Mouse (Mus musculus): ENCODE measurements at regions not wholly inside any gene's neighbourhood (a gene's known extent, or its start where the extent isn't known, plus 50 kb on each side); places are given as distances from the start of the nearest gene placed in this dataset.

GRCm38 (mm10) chr7:145094134-145094526 lies 113.8 kb downstream of the 1810010D01Rik start:
- no peak overlapping the region for H3K27ac ChIP-seq (ENCODE audit: control insufficient read depth, low read depth, low read length)
- H3K9ac ChIP-seq (ENCODE audit: control insufficient read depth, low read depth, low read length, poor library complexity, severe bottlenecking), result no peak overlapping the region
- no peaks in the 10 kb centered on the region for H3K4me1 ChIP-seq (ENCODE audit: control insufficient read depth in 1 of 2, insufficient read depth in 2 of 2, low read length in 2 of 2)
- H3K36me3 ChIP-seq (ENCODE audit: control insufficient read depth in 1 of 2, insufficient read depth in 2 of 2, low read length in 2 of 2), result no peaks in the 10 kb centered on the region
- no peak for DNase-seq (ENCODE audit: low read depth, low spot score)
- H3K79me2 ChIP-seq (ENCODE audit: control insufficient read depth, insufficient read depth, low read length, poor library complexity), result no peaks in the 10 kb centered on the region
- no peak overlapping the region for H3K4me3 ChIP-seq (ENCODE audit: control insufficient read depth in 1 of 2, insufficient read depth in 1 of 2, low read depth in 2 of 2, low read length in 2 of 2)
- no peak for TF ChIP-seq GATA1 (IDR thresholded peaks at IDR 0.05; ENCODE audit: low read depth, low read length)
- no peak for TF ChIP-seq ZKSCAN1 (IDR thresholded peaks at IDR 0.05; ENCODE audit: low read depth, low read length)
- TF ChIP-seq RAD21 (IDR thresholded peaks at IDR 0.05; ENCODE audit: low read depth, low read length), result no peak
- no peak for TF ChIP-seq UBTF (IDR thresholded peaks at IDR 0.05; ENCODE audit: borderline replicate concordance, insufficient read depth, low read depth, low read length)
- no peak for TF ChIP-seq SIN3A (IDR thresholded peaks at IDR 0.05; ENCODE audit: low read length)
- no peak for TF ChIP-seq CTCF (IDR thresholded peaks at IDR 0.05 in 2 of 3, conservative IDR thresholded peaks at IDR 0.05 in 1 of 3; ENCODE audit: control insufficient read depth in 1 of 3, insufficient read depth in 1 of 3, low read depth in 2 of 3, low read length in 3 of 3, poor library complexity in 1 of 3, severe bottlenecking in 1 of 3)
- TF ChIP-seq CHD1 (IDR thresholded peaks at IDR 0.05; ENCODE audit: low read depth, low read length), result no peak
- TF ChIP-seq MEF2A (IDR thresholded peaks at IDR 0.05; ENCODE audit: extremely low read depth, insufficient replicate concordance, low read depth, low read length, poor library complexity, severe bottlenecking), result no peak
- TF ChIP-seq TCF12 (IDR thresholded peaks at IDR 0.05; ENCODE audit: low read depth, low read length), result no peak
- no peak for TF ChIP-seq BHLHE40 (IDR thresholded peaks at IDR 0.05; ENCODE audit: borderline replicate concordance, low read depth, low read length)
- no peak for TF ChIP-seq MAFK (IDR thresholded peaks at IDR 0.05; ENCODE audit: borderline replicate concordance, low read depth, low read length)
- no peaks in the 10 kb centered on the region for H3K9me3 ChIP-seq (replicated peaks; ENCODE audit: insufficient read depth, low read length)
- H3K27me3 ChIP-seq (ENCODE audit: control insufficient read depth in 1 of 2, insufficient read depth in 2 of 2, low read length in 2 of 2), result no peaks in the 10 kb centered on the region

GRCm38 (mm10) chr7:145093417-145094133 lies 114.3 kb downstream of the 1810010D01Rik start:
- TF ChIP-seq NELFE (IDR thresholded peaks at IDR 0.05; ENCODE audit: low read depth, low read length), result no peak
- TF ChIP-seq CHD1 (IDR thresholded peaks at IDR 0.05; ENCODE audit: low read depth, low read length), result no peak
- no peak for TF ChIP-seq RAD21 (IDR thresholded peaks at IDR 0.05; ENCODE audit: low read depth, low read length)
- TF ChIP-seq NRF1 (IDR thresholded peaks at IDR 0.05; ENCODE audit: insufficient read depth, low read depth, low read length, poor library complexity, severe bottlenecking), result no peak
- no peak for TF ChIP-seq ETS1 (IDR thresholded peaks at IDR 0.05; ENCODE audit: low read depth, low read length)
- no peak for TF ChIP-seq MAFK (IDR thresholded peaks at IDR 0.05; ENCODE audit: borderline replicate concordance, low read depth, low read length)
- TF ChIP-seq KAT2A (conservative IDR thresholded peaks at IDR 0.05; ENCODE audit: low read depth, low read length), result no peak
- TF ChIP-seq MAZ (IDR thresholded peaks at IDR 0.05; ENCODE audit: low read depth, low read length), result no peak
- TF ChIP-seq CTCF (IDR thresholded peaks at IDR 0.05 in 2 of 3, conservative IDR thresholded peaks at IDR 0.05 in 1 of 3; ENCODE audit: control insufficient read depth in 1 of 3, insufficient read depth in 1 of 3, low read depth in 2 of 3, low read length in 3 of 3, poor library complexity in 1 of 3, severe bottlenecking in 1 of 3), result no peak
- TF ChIP-seq TBP (IDR thresholded peaks at IDR 0.05; ENCODE audit: low read depth, low read length), result no peak
- TF ChIP-seq SMC3 (IDR thresholded peaks at IDR 0.05; ENCODE audit: low read depth, low read length), result no peak
- no peak for TF ChIP-seq POLR2A (IDR thresholded peaks at IDR 0.05; ENCODE audit: control insufficient read depth in 1 of 2, insufficient read depth in 1 of 2, low read depth in 1 of 2, low read length in 2 of 2, poor library complexity in 1 of 2)
- no peak for TF ChIP-seq USF2 (IDR thresholded peaks at IDR 0.05; ENCODE audit: borderline replicate concordance in 1 of 2, insufficient read depth in 1 of 2, low read depth in 1 of 2, low read length in 2 of 2)
- TF ChIP-seq MEF2A (IDR thresholded peaks at IDR 0.05; ENCODE audit: extremely low read depth, insufficient replicate concordance, low read depth, low read length, poor library complexity, severe bottlenecking), result no peak
- no peak for TF ChIP-seq JUND (IDR thresholded peaks at IDR 0.05; ENCODE audit: low read depth, low read length)
- TF ChIP-seq GATA1 (IDR thresholded peaks at IDR 0.05; ENCODE audit: low read depth, low read length), result no peak
- Histone ChIP-seq H3K9me3 (replicated peaks; ENCODE audit: insufficient read depth, low read length) (no peaks in the 10 kb centered on the region), H3K36me3 (ENCODE audit: control insufficient read depth in 1 of 2, insufficient read depth in 2 of 2, low read length in 2 of 2) (no peaks in the 10 kb centered on the region), H3K9ac (ENCODE audit: control insufficient read depth, low read depth, low read length, poor library complexity, severe bottlenecking) (no peak overlapping the region), H3K4me3 (ENCODE audit: control insufficient read depth in 1 of 2, insufficient read depth in 1 of 2, low read depth in 2 of 2, low read length in 2 of 2) (no peak overlapping the region), H3K79me2 (ENCODE audit: control insufficient read depth, insufficient read depth, low read length, poor library complexity) (no peaks in the 10 kb centered on the region), H3K27me3 (ENCODE audit: control insufficient read depth in 1 of 2, insufficient read depth in 2 of 2, low read length in 2 of 2) (no peaks in the 10 kb centered on the region), H3K4me1 (ENCODE audit: control insufficient read depth in 1 of 2, insufficient read depth in 2 of 2, low read length in 2 of 2) (no peaks in the 10 kb centered on the region), H3K27ac (ENCODE audit: control insufficient read depth, low read depth, low read length) (no peak overlapping the region)
- no peak for DNase-seq (ENCODE audit: low read depth, low spot score)
